Mouse (Mus musculus): Measurements from ENCODE around the gene Ndufa8. TPM values are rescaled to one million over a fixed set of nuclear protein-coding genes. Genes with fewer than 3 reads are reported as not detected.

Ndufa8 gene
- polyA plus RNA-seq, 1 experiment from 2014 or later, result 262 TPM

DNA sequence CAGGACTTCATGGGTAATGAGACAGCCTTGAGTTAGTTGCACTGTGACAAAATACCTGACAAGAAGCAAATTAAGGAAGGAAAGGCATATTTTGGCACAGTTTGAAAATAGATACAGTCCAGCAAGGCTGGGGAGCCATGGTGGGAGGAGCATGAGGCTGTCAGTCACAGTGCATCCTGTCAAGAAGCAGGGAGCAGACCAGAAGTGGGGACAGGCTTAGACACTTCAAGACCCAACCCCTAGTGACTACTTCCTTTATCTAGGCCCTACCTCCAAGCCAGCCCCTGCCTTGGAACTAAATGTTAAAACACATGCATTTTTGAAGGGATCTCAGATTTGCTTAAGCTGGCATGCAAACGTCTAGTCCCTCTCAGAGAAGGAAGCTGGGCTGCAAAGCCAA is 48.8 kb downstream of the Ndufa8 start:
- H3K9ac ChIP-seq, result no peak overlapping the region
- no peak for ATAC-seq (ENCODE audit: low FRiP score)
- H3K4me1 ChIP-seq (replicated peaks), result no peaks in the 10 kb centered on the region
- no peaks in the 10 kb centered on the region for H3K36me3 ChIP-seq
- no peak overlapping the region for H3K4me2 ChIP-seq
- 54% methylated on average over 1 of the region's 1 CpGs for WGBS
- no peak overlapping the region for H3K27ac ChIP-seq
- 0 out of 2 replicates have a peak, but pooled peaks cover 5% of the 10 kb centered on the region for H3K27me3 ChIP-seq
- no peak overlapping the region for H3K4me3 ChIP-seq
- no peaks in the 10 kb centered on the region for H3K9me3 ChIP-seq

DNA sequence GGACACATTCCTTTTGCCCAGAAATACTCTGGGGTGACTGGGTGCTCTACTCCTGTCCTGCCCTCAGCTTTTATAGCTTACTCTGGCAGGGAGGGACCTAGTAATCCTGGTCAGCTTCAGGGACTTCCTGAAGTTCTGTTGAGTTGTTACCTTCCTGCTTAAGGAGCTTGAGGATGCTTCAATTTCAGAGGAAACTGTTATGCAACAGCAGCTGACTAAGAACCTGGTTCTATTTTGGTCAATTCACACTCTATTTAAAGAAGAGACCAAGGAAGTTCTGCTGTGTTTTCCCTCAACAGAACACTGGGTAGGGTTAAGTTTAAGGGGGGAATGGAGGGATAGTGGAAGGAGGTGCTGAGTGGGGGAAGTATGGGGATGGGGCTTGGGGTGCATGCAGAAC is 50.0 kb downstream of the Ndufa8 start:
- Histone ChIP-seq H3K4me3 (no peak overlapping the region), H3K27me3 (0 out of 2 replicates have a peak, but pooled peaks cover 5% of the 10 kb centered on the region), H3K4me1 (replicated peaks) (no peaks in the 10 kb centered on the region), H3K36me3 (no peaks in the 10 kb centered on the region), H3K9me3 (no peaks in the 10 kb centered on the region), H3K27ac (no peak overlapping the region), H3K4me2 (no peak overlapping the region), H3K9ac (no peak overlapping the region)
- no peak for ATAC-seq (ENCODE audit: low FRiP score)

DNA sequence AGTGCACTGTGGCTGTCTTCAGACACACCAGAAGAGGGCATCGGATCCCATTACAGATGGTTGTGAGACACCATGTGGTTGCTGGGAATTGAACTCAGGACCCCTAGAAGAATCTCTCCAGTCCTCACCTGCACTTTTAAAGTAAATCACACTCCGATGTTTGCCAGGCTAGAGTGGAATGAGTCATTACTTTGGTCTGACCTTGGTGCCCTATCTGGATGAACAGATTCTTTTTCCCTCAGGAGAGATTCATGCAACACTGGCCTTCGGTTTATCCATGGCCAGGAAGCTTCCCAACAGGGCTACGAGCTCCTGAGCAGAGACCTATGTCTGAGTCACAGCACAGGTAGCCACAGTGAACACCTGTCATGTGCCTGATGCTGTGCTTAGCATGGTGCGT is 50.8 kb downstream of the Ndufa8 start:
- Histone ChIP-seq H3K9me3 (no peaks in the 10 kb centered on the region), H3K36me3 (no peaks in the 10 kb centered on the region), H3K4me3 (no peak overlapping the region), H3K27me3 (0 out of 2 replicates have a peak, but pooled peaks cover 5% of the 10 kb centered on the region), H3K4me1 (replicated peaks) (no peaks in the 10 kb centered on the region), H3K9ac (no peak overlapping the region), H3K27ac (no peak overlapping the region), H3K4me2 (no peak overlapping the region)
- ATAC-seq (ENCODE audit: low FRiP score), result no peak
- WGBS, result 93% methylated on average over 5 of the region's 5 CpGs

DNA sequence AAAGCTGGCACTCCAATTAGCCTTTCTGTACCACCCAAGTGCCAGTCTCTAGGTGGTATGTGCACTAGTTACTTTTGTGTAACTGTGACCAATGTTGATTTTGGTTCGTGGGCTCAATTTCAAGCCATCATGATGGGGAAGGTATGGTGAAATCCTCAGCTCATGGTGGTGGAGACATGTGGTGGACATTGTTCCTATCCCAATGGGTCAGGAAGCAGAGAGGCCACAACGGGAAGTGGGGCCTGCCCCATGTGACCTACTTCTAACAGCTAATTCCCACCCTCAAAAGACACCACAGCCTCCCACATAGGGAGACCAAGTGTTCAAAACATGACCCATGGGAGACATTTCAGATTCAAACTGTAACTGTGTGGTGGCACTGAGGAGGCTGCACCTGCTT is 52.5 kb downstream of the Ndufa8 start:
- 71% methylated on average over 2 of the region's 2 CpGs for WGBS
- no peaks in the 10 kb centered on the region for H3K4me1 ChIP-seq (replicated peaks)

DNA sequence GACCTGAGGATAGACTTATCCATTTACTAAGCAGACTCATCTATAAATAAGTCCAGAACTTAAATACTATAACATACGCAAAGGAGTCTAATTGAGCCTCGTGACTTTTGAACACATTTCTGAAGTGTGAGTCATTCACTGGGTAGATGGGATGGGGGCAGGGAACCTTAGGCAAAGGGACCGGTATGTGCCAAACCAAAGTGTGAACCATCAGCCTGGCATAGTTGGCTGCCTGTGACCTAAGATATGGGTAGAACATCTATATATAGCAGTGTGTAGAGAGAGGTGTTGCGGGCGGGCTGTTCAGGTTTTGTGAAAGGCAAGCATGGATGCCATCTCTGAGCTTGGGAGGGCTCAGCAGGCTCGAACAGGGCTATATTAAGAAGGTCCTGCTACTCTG is 54.9 kb downstream of the Ndufa8 start:
- Histone ChIP-seq H3K27ac (no peak overlapping the region), H3K9me3 (no peaks in the 10 kb centered on the region), H3K36me3 (no peaks in the 10 kb centered on the region), H3K27me3 (0 out of 2 replicates have a peak, but pooled peaks cover 2% of the 10 kb centered on the region), H3K9ac (no peak overlapping the region), H3K4me3 (no peak overlapping the region), H3K4me1 (replicated peaks) (no peaks in the 10 kb centered on the region), H3K4me2 (no peak overlapping the region)
- 93% methylated on average over 6 of the region's 6 CpGs for WGBS
- no peak for ATAC-seq (ENCODE audit: low FRiP score)

More for the DNA sequence above, 52.5 kb downstream of the Ndufa8 start:
- H3K4me2 ChIP-seq, result no peak overlapping the region
- H3K9ac ChIP-seq, result no peak overlapping the region
- H3K27me3 ChIP-seq, result 0 out of 2 replicates have a peak, but pooled peaks cover 2% of the 10 kb centered on the region
- no peaks in the 10 kb centered on the region for H3K9me3 ChIP-seq
- no peak overlapping the region for H3K27ac ChIP-seq
- no peak overlapping the region for H3K4me3 ChIP-seq
- no peak for ATAC-seq (ENCODE audit: low FRiP score)
- no peaks in the 10 kb centered on the region for H3K36me3 ChIP-seq

DNA sequence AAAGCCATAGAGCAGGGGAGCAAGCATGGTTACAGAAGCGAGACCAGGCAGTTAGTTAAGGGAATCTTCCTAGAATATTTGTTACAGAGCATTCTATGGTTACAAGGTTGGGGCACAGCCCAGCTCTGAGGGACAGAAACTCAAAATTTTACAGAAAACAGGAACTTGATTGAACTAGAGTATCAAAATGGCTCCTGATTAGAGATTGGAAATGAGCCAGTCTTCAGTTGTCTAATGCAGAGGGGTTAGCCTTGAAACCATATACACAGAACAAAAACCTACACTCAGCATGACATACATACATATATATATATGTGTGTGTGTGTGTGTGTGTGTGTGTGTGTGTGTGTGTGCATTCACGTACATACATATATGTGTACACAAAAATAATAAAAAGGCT is 55.7 kb downstream of the Ndufa8 start:
- Histone ChIP-seq H3K4me3 (no peak overlapping the region), H3K27ac (no peak overlapping the region), H3K9me3 (no peaks in the 10 kb centered on the region), H3K27me3 (peaks cover 1% of the 10 kb centered on the region; the same call in 1 of the 2 replicates), H3K36me3 (no peaks in the 10 kb centered on the region), H3K4me1 (replicated peaks) (no peaks in the 10 kb centered on the region), H3K4me2 (no peak overlapping the region), H3K9ac (no peak overlapping the region)
- WGBS, result 77% methylated on average over 2 of the region's 2 CpGs
- ATAC-seq (ENCODE audit: low FRiP score), result no peak

DNA sequence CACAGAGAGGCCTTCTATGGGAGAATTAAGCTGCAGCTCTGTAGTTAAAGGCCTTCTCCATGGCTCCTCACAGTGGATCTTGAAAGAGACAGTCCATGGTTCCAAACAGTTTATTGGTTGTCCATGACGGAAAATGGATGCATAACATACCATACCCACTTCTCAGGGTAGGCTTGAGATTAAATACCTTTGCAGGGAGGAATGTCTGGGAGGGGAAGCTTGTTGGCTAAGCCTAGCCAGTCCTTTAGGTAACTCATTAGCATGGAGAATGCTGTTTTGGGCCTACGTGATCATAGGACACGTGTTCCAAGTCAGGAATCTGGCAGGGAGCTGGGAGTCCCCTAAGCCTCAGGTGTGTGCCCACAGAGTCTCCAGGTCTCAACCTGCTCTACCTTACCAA is 56.9 kb downstream of the Ndufa8 start:
- no peak overlapping the region for H3K4me2 ChIP-seq
- H3K27ac ChIP-seq, result no peak overlapping the region
- no peak overlapping the region for H3K9ac ChIP-seq
- no peaks in the 10 kb centered on the region for H3K4me1 ChIP-seq (replicated peaks)
- H3K9me3 ChIP-seq, result no peaks in the 10 kb centered on the region
- H3K36me3 ChIP-seq, result no peaks in the 10 kb centered on the region
- 88% methylated on average over 3 of the region's 3 CpGs for WGBS
- peaks cover 11% of the 10 kb centered on the region; the same call in 1 of the 2 replicates for H3K27me3 ChIP-seq
- H3K4me3 ChIP-seq, result no peak overlapping the region
- no peak for ATAC-seq (ENCODE audit: low FRiP score)

Other genes starting within 250 kb of the Ndufa8 start
- 4.1 and 4.3 TPM in 2 replicates for gene Ttll11, start 69.5 kb downstream of the Ndufa8 start, polyA plus RNA-seq (2015; fragmentation: Nextera tagmentation; extraction: Ambion mirVana)
- gene Morn5, start 52 bp upstream of the Ndufa8 start, polyA plus RNA-seq (2015; fragmentation: Nextera tagmentation; extraction: Ambion mirVana), result 1.9 and 5.7 TPM in 2 replicates
- gene Lhx6, start 56.0 kb upstream of the Ndufa8 start, polyA plus RNA-seq (2015; fragmentation: Nextera tagmentation; extraction: Ambion mirVana), result 0.73 and 0.78 TPM in 2 replicates
- gene Mrrf, start 87.0 kb upstream of the Ndufa8 start, polyA plus RNA-seq (2015; fragmentation: Nextera tagmentation; extraction: Ambion mirVana), result 23.8 and 27.2 TPM in 2 replicates
- gene Rbm18, start 87.4 kb upstream of the Ndufa8 start, polyA plus RNA-seq (2015; fragmentation: Nextera tagmentation; extraction: Ambion mirVana), result 142 and 148 TPM in 2 replicates
- 5.1 and 5.2 TPM in 2 replicates for gene Ptgs1, start 181.0 kb upstream of the Ndufa8 start, polyA plus RNA-seq (2015; fragmentation: Nextera tagmentation; extraction: Ambion mirVana)

All from hindbrain, embryonic 13.5 days (tissue).